ENCODE assay signal across 22 mouse cellular contexts in genomic region chr4:131391924-131392297, GRCm38 (mm10).
"Had no signal": no experiment of that assay in that cellular context is flagged by ENCODE, and none has a peak within 500 bp of the region (broad histone marks: within the 10 kb centered on the region; RNA-seq: fewer than 3 reads in every experiment).

No protein-coding gene starts in this region.

- H3K27ac ChIP-seq: kidney, embryonic 15.5 days; limb, embryonic 13.5 days; liver, embryonic 12.5 days; liver, embryonic 15.5 days; lung, embryonic 15.5 days; stomach, embryonic 15.5 days had no signal

- H3K9ac ChIP-seq: kidney, embryonic 15.5 days; limb, embryonic 13.5 days; liver, embryonic 12.5 days; liver, embryonic 15.5 days; lung, embryonic 15.5 days; stomach, embryonic 15.5 days had no signal

- H3K4me3 ChIP-seq: kidney, embryonic 15.5 days; limb, embryonic 13.5 days; liver, embryonic 12.5 days; liver, embryonic 15.5 days; lung, embryonic 15.5 days; megakaryocyte, embryonic 14.5 days; midbrain, embryonic 10.5 days; stomach, embryonic 15.5 days had no signal

- H3K36me3 ChIP-seq: kidney, embryonic 15.5 days; limb, embryonic 13.5 days; liver, embryonic 12.5 days; liver, embryonic 15.5 days; lung, embryonic 15.5 days; midbrain, embryonic 10.5 days; stomach, embryonic 15.5 days had no signal

- H3K27me3 ChIP-seq: kidney, embryonic 15.5 days; liver, embryonic 12.5 days; liver, embryonic 15.5 days; lung, embryonic 15.5 days; stomach, embryonic 15.5 days had no signal

- DNase-seq: kidney, adult 11 months; kidney, adult 8-10 months; kidney, postnatal 10 days; kidney, postnatal 36 days; left cerebral cortex, postnatal 4 days; liver; lung, adult 18-20 months; lung, postnatal 10 days; lung, postnatal 36 days; retina, postnatal 1 day; right cerebral cortex, postnatal 25 days; spleen, adult 18-20 months; thymus, postnatal 25 days had no signal

- H3K4me1 ChIP-seq: liver, embryonic 12.5 days; liver, embryonic 15.5 days; lung, embryonic 15.5 days; megakaryocyte, embryonic 14.5 days; stomach, embryonic 15.5 days had no signal

- H3K9me3 ChIP-seq: kidney, embryonic 15.5 days; lung, embryonic 15.5 days; midbrain, embryonic 10.5 days; stomach, embryonic 15.5 days had no signal

- ATAC-seq: liver, embryonic 12.5 days; midbrain, embryonic 16.5 days had no signal

- H3K4me2 ChIP-seq: kidney, embryonic 15.5 days; limb, embryonic 13.5 days; liver, embryonic 12.5 days; liver, embryonic 15.5 days; lung, embryonic 15.5 days; stomach, embryonic 15.5 days had no signal
